Mouse (Mus musculus) large intestine, adult 2 months (tissue): ENCODE measurements around the gene Brat1. TPM values are rescaled to one million over a fixed set of nuclear protein-coding genes. Genes with fewer than 3 reads are reported as not detected.
"Not testable (repeated sequence)": the region's sequence is repeated elsewhere in the genome, so short reads cannot be mapped to it uniquely, and the experiment has no call there.

ENCODE experiments used
- DNase-seq: peaks from one replicate; pipeline ENCODE4 v3.0.0-alpha.2; 2012; ENCODE audit warnings: low read depth, low spot score
- WGBS: fragments of 180-500 bp; shearing (Covaris S2); methylation state at CpG from one replicate; pipeline ENCODE4 v1.1.7; 2018; 5-methylcytosine and 5-hydroxymethylcytosine counted together
- polyA plus RNA-seq: library from polyadenylated mRNA; depleted of rRNA; stranded (reverse); fragments of >200 nt; gene quantifications from 2 replicates; pipeline ENCODE4 v1.2.3, GENCODE M21; 2012; rRNA removed

The Brat1 gene
- polyA plus RNA-seq, result 11.0 and 16.6 TPM in 2 replicates

DNA sequence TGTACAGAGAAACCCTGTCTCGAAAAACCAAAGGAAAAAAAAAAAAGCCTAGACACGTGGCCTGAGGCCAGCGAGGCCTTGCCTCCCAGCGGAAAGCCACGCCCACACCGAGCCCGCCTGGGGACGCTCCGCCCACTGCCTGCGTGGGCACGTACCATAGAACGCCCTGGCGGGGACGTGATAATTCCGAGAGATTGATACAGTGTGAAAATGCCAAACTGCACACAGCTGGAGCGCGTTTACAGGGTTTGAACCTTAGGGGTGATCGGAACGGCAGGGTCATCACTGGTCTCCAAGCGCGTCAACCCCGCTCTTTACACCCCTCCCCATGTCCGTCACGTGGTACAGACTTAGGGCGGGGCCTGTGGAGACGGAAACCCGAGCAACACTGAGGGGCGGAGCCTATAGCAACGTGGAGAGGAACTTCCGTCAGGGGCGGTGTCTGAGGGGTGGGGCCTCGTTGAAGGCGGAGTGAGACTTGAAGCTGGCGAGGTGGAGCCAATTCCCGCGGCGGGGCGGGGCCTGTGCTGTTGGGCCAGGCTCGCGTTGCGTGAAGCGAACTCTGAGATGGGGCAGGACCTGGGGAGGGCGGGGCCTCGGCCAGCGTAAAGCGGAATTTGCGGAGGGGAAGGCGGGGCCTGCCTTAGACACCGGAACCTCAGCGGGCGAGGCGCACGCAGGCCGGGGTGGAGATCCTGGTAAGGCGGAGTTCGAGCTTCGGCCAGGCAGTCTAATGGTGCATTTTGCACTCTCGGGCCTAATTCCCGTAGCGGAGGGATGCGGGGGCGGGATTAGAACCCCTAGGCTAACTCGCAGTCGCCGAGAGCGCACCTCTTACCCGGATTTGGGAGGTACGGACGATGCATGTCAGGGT, at the start of gene Brat1:
Brat1 (plus strand) TSS at position 634 of the 874 bp plus-strand sequence.
- DNase-seq, result peak; percentile 98

GRCm38 (mm10) chr5:140659607-140660272, 45.1 kb upstream of the Brat1 start:
- DNase-seq, result no peak
- WGBS, result 51% methylated on average over 16 of the region's 16 CpGs

More for the DNA sequence above, at the start of gene Brat1:
- under 1% methylated on average over 69 of the region's 69 CpGs for WGBS

DNA sequence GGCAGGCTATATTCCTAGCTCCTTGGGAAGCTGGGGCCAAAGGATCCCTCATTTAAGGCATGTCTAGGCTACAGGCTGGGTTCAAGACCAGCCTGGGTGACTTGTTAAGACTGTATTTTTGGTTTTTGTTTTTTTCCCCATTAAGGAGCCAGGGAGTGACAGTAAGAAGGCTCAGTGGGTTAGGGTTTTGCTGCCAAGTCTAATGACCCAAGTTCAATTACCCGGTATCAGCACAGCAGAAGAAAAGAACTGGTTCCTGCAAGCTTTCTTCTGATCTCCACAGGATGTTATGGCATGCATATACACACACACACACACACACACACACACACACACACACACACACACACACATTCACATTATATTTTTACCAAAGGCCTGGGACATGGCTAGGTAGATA, 44.4 kb upstream of the Brat1 start:
- WGBS, result 33% methylated on average over 1 of the region's 1 CpGs
- DNase-seq, result no peak

DNA sequence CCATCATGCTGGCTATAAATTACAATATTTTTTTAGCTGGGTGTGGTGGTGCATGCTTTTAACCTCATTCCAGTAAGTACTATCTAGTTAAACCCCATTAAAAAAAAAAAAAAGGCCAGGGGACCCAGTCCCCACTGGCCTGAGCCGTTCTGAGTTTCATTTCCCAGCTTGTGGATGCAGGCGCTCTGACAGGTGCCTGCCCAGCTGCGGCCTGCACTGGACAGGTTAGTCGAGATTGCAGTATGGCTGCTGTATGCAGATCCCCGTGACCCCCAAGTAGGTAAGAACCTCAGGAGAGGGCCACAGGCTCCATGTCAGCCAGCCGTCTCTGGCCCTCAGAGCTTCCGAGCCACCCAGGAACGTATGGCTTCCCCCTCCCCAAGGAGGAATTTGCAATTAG, 43.4 kb upstream of the Brat1 start:
- WGBS, result 55% methylated on average over 8 of the region's 8 CpGs
- no peak for DNase-seq

- WGBS, result 68% methylated on average over 12 of the region's 12 CpGs
- no peak for DNase-seq
Observed at GRCm38 (mm10) chr5:140661875-140662643, 42.8 kb upstream of the Brat1 start.

- 30% methylated on average over 17 of the region's 17 CpGs for WGBS
- DNase-seq, result no peak
Observed at GRCm38 (mm10) chr5:140662741-140663592, 41.8 kb upstream of the Brat1 start.

GRCm38 (mm10) chr5:140663621-140664180, 41.1 kb upstream of the Brat1 start:
- WGBS, result 13% methylated on average over 7 of the region's 7 CpGs
- DNase-seq, result peak; percentile 78

DNA sequence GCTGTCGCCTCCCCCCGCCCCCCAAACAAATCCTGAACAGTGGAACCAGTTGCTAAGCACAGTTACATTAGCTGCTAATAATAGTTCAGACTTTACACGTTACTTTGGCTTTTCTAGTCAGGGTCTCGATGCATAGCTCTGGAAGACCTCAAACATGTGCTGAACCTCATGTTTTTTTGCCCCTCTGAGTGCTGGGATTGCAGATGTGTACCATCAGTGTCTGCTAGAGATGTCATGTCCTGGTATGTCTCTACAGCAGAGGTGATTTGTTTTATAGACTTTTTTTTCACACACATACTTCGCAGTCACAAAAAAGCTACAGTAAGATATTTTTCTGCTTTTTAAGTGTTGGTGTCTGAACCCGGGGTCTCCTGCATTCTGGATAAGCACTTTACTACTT, 32.7 kb upstream of the Brat1 start:
- DNase-seq, result no peak
- 81% methylated on average over 6 of the region's 6 CpGs for WGBS

DNA sequence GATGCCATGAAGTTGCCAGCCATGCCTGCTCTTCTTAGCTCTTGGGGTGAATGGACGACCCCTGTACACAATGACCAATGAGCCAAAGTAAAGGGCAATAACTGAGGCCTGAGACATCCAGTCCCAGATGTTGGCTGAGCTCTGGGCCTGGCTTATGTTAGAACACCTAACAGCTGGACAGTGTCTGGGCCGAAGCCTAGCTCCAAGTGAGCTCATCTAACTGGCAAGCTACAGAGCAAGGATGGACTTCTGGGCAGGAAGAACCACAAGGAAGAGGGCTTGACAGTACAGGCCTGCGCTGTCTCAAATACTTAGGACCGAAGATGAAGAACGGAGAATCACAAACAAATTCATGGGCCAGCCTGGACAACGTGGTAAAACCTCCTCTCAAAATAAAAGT, 32.2 kb upstream of the Brat1 start:
- DNase-seq, result not testable (repeated sequence)
- 70% methylated on average over 6 of the region's 6 CpGs for WGBS

- DNase-seq, result no peak
- WGBS, result 89% methylated on average over 17 of the region's 17 CpGs
Observed at GRCm38 (mm10) chr5:140674036-140674435, 30.8 kb upstream of the Brat1 start.

- WGBS, result 77% methylated on average over 11 of the region's 11 CpGs
Observed at GRCm38 (mm10) chr5:140675079-140675478, 29.7 kb upstream of the Brat1 start.

DNA sequence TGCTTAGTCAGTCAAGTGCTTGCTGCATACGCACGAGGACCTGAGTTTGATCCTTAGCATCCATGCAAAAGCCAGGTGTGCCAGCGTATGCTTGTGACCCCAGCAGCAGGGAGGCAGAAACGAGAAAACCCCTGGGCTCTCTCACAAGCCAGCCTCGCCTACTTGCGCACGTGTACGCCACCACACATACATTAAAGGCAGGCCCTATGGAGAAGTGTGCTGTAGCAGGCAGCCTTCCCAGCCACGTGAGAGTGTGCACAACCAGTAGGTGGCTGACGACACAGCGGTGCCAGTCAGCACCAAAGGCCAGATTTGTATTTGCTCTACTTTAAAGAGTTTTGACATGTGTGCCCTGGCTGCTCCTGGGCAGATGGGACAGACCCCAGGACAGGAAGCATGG, 29.2 kb upstream of the Brat1 start:
- WGBS, result 91% methylated on average over 11 of the region's 11 CpGs
- DNase-seq, result no peak

More at GRCm38 (mm10) chr5:140675079-140675478, 29.7 kb upstream of the Brat1 start:
- no peak for DNase-seq

GRCm38 (mm10) chr5:140677137-140677536, 27.7 kb upstream of the Brat1 start:
- WGBS, result 87% methylated on average over 6 of the region's 6 CpGs
- no peak for DNase-seq

GRCm38 (mm10) chr5:140680051-140680450, 24.8 kb upstream of the Brat1 start:
- 89% methylated on average over 6 of the region's 6 CpGs for WGBS
- DNase-seq, result no peak

GRCm38 (mm10) chr5:140680950-140681349, 23.9 kb upstream of the Brat1 start:
- 100% methylated on average over 1 of the region's 1 CpGs for WGBS
- no peak for DNase-seq

DNA sequence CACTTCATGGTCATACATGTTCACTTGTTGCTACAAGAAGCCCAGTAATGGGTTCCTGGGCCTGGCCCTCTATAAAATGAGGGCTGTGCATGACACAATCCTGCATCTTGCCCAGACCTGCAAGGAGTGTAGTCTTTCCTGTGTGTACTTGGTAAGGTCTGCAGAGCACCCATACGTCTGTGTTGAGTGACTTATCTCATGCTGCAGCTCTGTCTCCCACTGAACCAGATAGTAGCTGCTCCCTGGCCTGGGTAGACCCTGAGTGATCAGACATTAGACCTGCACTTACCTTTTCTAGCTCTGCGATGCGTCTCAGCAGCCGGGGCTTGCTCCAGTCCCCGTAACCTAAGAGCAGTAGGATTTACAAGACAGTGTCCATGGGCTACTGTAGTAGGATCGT, 22.7 kb upstream of the Brat1 start:
- 96% methylated on average over 6 of the region's 6 CpGs for WGBS
- no peak for DNase-seq

GRCm38 (mm10) chr5:140684343-140685148, 20.3 kb upstream of the Brat1 start:
- 67% methylated on average over 16 of the region's 16 CpGs for WGBS
- DNase-seq, result no peak

- WGBS, result 73% methylated on average over 3 of the region's 3 CpGs
- DNase-seq, result no peak
Observed at GRCm38 (mm10) chr5:140688434-140688833, 16.4 kb upstream of the Brat1 start.
